ENCODE assay signal across 8 mouse cellular contexts in genomic region chr4:155065970-155066833, GRCm38 (mm10). TPM values are rescaled to one million over a fixed set of nuclear protein-coding genes. Genes with fewer than 3 reads are reported as not detected.
DNase-seq lines count a peak whose midpoint lies in the region; ATAC-seq and TF ChIP-seq lines count a peak whose summit lies in the region.

No protein-coding gene starts in this region.

- H3K9me3 ChIP-seq in erythroblast, embryonic 14.5 days (ENCODE audit: control insufficient read depth, low read length), result no peaks in the 10 kb centered on the region
- no peaks in the 10 kb centered on the region for H3K9me3 ChIP-seq in heart, embryonic 12.5 days (replicated peaks)
- no peaks in the 10 kb centered on the region for H3K9me3 ChIP-seq in kidney, postnatal 0 days (replicated peaks; ENCODE audit: low read length)
- H3K9me3 ChIP-seq in liver, embryonic 11.5 days (ENCODE audit: control insufficient read depth, low read length), result no peaks in the 10 kb centered on the region
- H3K9me3 ChIP-seq in stomach, embryonic 14.5 days (ENCODE audit: control insufficient read depth, low read depth, low read length), result no peaks in the 10 kb centered on the region

- peak overlapping the region; percentile 45 for H3K9ac ChIP-seq in heart, embryonic 12.5 days
- H3K9ac ChIP-seq in kidney, postnatal 0 days (ENCODE audit: low read depth, low read length), result 0 out of 2 replicates have a peak overlapping the region, but pooled peaks have one; percentile 3
- peak overlapping the region; percentile 61 for H3K9ac ChIP-seq in liver, embryonic 11.5 days (ENCODE audit: low read depth, low read length)
- H3K9ac ChIP-seq in stomach, embryonic 14.5 days (replicated peaks; ENCODE audit: low read depth, low read length), result no peak overlapping the region

- peak overlapping the region; percentile 78 for H3K4me2 ChIP-seq in heart, embryonic 12.5 days
- peak overlapping the region; percentile 90 for H3K4me2 ChIP-seq in kidney, postnatal 0 days (ENCODE audit: low read length)
- peak overlapping the region; percentile 89 for H3K4me2 ChIP-seq in liver, embryonic 11.5 days
- H3K4me2 ChIP-seq in stomach, embryonic 14.5 days (replicated peaks; ENCODE audit: low read depth, low read length), result peak overlapping the region; percentile 81

- DNase-seq in CD4-positive helper T cell, adult 2 months (ENCODE audit: low read depth, low spot score), result peak; percentile 81
- peak; percentile 97 for DNase-seq in brain, embryonic 14.5 days (ENCODE audit: low read depth)
- DNase-seq in kidney, postnatal 0 days (ENCODE audit: low spot score), result peak; percentile 93
- DNase-seq in liver, embryonic 11.5 days (ENCODE audit: low spot score), result peak; percentile 79
- DNase-seq in naive thymus-derived CD4-positive, alpha-beta T cell, adult 2 months (ENCODE audit: low read depth), result peak; percentile 92

- peaks cover 8% of the 10 kb centered on the region for H3K27me3 ChIP-seq in erythroblast, embryonic 14.5 days (ENCODE audit: control insufficient read depth)
- H3K27me3 ChIP-seq in heart, embryonic 12.5 days (replicated peaks), result no peaks in the 10 kb centered on the region
- no peaks in the 10 kb centered on the region for H3K27me3 ChIP-seq in kidney, postnatal 0 days (ENCODE audit: insufficient read depth, low read length)
- no peaks in the 10 kb centered on the region for H3K27me3 ChIP-seq in liver, embryonic 11.5 days (replicated peaks; ENCODE audit: control insufficient read depth, insufficient read depth, low read length)
- H3K27me3 ChIP-seq in stomach, embryonic 14.5 days (ENCODE audit: control insufficient read depth, insufficient read depth, low read length), result no peaks in the 10 kb centered on the region

- peaks cover 34% of the 10 kb centered on the region for H3K36me3 ChIP-seq in erythroblast, embryonic 14.5 days (ENCODE audit: control insufficient read depth)
- peaks cover 30% of the 10 kb centered on the region for H3K36me3 ChIP-seq in heart, embryonic 12.5 days
- peaks cover 15% of the 10 kb centered on the region for H3K36me3 ChIP-seq in kidney, postnatal 0 days (ENCODE audit: insufficient read depth, low read length)
- peaks cover 12% of the 10 kb centered on the region for H3K36me3 ChIP-seq in liver, embryonic 11.5 days (ENCODE audit: control insufficient read depth, insufficient read depth, low read length)
- peaks cover 33% of the 10 kb centered on the region for H3K36me3 ChIP-seq in stomach, embryonic 14.5 days (ENCODE audit: control insufficient read depth, insufficient read depth, low read length)

- no peak for TF ChIP-seq POLR2A in brain, embryonic 14.5 days (IDR thresholded peaks at IDR 0.05; ENCODE audit: borderline replicate concordance, extremely low read depth, insufficient read depth, insufficient read length, poor library complexity, severe bottlenecking)

- peaks cover 46% of the 10 kb centered on the region for H3K4me1 ChIP-seq in erythroblast, embryonic 14.5 days (ENCODE audit: control insufficient read depth)
- peaks cover 19% of the 10 kb centered on the region for H3K4me1 ChIP-seq in heart, embryonic 12.5 days (replicated peaks)
- H3K4me1 ChIP-seq in kidney, postnatal 0 days (replicated peaks; ENCODE audit: insufficient read depth, low read length), result peaks cover 9% of the 10 kb centered on the region
- H3K4me1 ChIP-seq in liver, embryonic 11.5 days (replicated peaks; ENCODE audit: control insufficient read depth, insufficient read depth, low read length), result peaks cover 14% of the 10 kb centered on the region
- H3K4me1 ChIP-seq in stomach, embryonic 14.5 days (ENCODE audit: control insufficient read depth, insufficient read depth, low read length), result peaks cover 7% of the 10 kb centered on the region

- peak; percentile 86 for TF ChIP-seq CTCF in brain, embryonic 14.5 days (IDR thresholded peaks at IDR 0.05; ENCODE audit: borderline replicate concordance, extremely low read depth, insufficient read depth, insufficient read length)
- peak; percentile 93 for TF ChIP-seq CTCF in kidney, postnatal 0 days (IDR thresholded peaks at IDR 0.05; ENCODE audit: low read depth)

- 5% methylated on average over 15 of the region's 15 CpGs for WGBS in heart, embryonic 12.5 days
- 4% methylated on average over 15 of the region's 15 CpGs for WGBS in kidney, postnatal 0 days
- WGBS in liver, embryonic 11.5 days, result 4% methylated on average over 15 of the region's 15 CpGs
- WGBS in stomach, embryonic 14.5 days, result 4% methylated on average over 15 of the region's 15 CpGs

- peak overlapping the region; percentile 69 for H3K4me3 ChIP-seq in erythroblast, embryonic 14.5 days (replicated peaks)
- peak overlapping the region; percentile 68 for H3K4me3 ChIP-seq in heart, embryonic 12.5 days
- peak overlapping the region; percentile 64 for H3K4me3 ChIP-seq in kidney, postnatal 0 days (replicated peaks; ENCODE audit: low read depth, low read length)
- peak overlapping the region; percentile 80 for H3K4me3 ChIP-seq in liver, embryonic 11.5 days (ENCODE audit: low read depth, low read length)
- peak overlapping the region; percentile 52 for H3K4me3 ChIP-seq in stomach, embryonic 14.5 days (ENCODE audit: low read depth, low read length)

- peak; percentile 25; the same call in 1 of the 2 replicates for ATAC-seq in heart, embryonic 12.5 days (ENCODE audit: insufficient number of reproducible peaks, low FRiP score)
- ATAC-seq in kidney, postnatal 0 days (replicated peaks; ENCODE audit: low FRiP score, low read depth), result peak; percentile 53
- ATAC-seq in liver, embryonic 11.5 days (replicated peaks; ENCODE audit: low FRiP score), result peak; percentile 61
- ATAC-seq in stomach, embryonic 14.5 days (ENCODE audit: insufficient number of reproducible peaks, insufficient read depth, low FRiP score, low read depth), result peak; percentile 20

- H3K27ac ChIP-seq in heart, embryonic 12.5 days (ENCODE audit: poor library complexity, severe bottlenecking), result peak overlapping the region; percentile 43; the same call in 1 of the 2 replicates
- peak overlapping the region; percentile 67 for H3K27ac ChIP-seq in kidney, postnatal 0 days
- H3K27ac ChIP-seq in liver, embryonic 11.5 days (ENCODE audit: low read depth, low read length), result peak overlapping the region; percentile 64
- peak overlapping the region; percentile 49; the same call in 1 of the 2 replicates for H3K27ac ChIP-seq in stomach, embryonic 14.5 days (ENCODE audit: low read length)

RNA-seq across cellular contexts. Expression of gene Pex10, which starts 0.6 kb away (rescaled TPM):
- polyA plus RNA-seq in brain, embryonic 14.5 days (2012; rRNA removed), result 19.2 and 27.0 TPM in 2 replicates
- 0.84 and 0.97 TPM in 2 replicates for polyA plus RNA-seq in erythroblast, embryonic 14.5 days (2012)
- polyA plus RNA-seq in heart, embryonic 12.5 days (2016; fragmentation: Nextera tagmentation; extraction: Ambion mirVana), result 15.3 and 15.9 TPM in 2 replicates
- 18.3 and 19.7 TPM in 2 replicates for polyA plus RNA-seq in kidney, postnatal 0 days (2015; fragmentation: Nextera tagmentation; extraction: Ambion mirVana)
- 7.2 and 9.0 TPM in 2 replicates for polyA plus RNA-seq in liver, embryonic 11.5 days (2014; fragmentation: Nextera tagmentation; extraction: Ambion mirVana)
- 6.5 and 6.7 TPM in 2 replicates for polyA plus RNA-seq in stomach, embryonic 14.5 days (2014; fragmentation: Nextera tagmentation; extraction: Ambion mirVana)

RNA-seq across cellular contexts. Expression of gene Plch2, which starts 9.6 kb away (rescaled TPM):
- 33.7 and 37.6 TPM in 2 replicates for polyA plus RNA-seq in brain, embryonic 14.5 days (2012; rRNA removed)
- not detected in 2 replicates for polyA plus RNA-seq in erythroblast, embryonic 14.5 days (2012)
- 0.09 and 0.38 TPM in 2 replicates for polyA plus RNA-seq in heart, embryonic 12.5 days (2016; fragmentation: Nextera tagmentation; extraction: Ambion mirVana)
- 2.1 and 2.3 TPM in 2 replicates for polyA plus RNA-seq in kidney, postnatal 0 days (2015; fragmentation: Nextera tagmentation; extraction: Ambion mirVana)
- polyA plus RNA-seq in liver, embryonic 11.5 days (2014; fragmentation: Nextera tagmentation; extraction: Ambion mirVana), result 0.12 and 0.43 TPM in 2 replicates
- 25.1 and 25.9 TPM in 2 replicates for polyA plus RNA-seq in stomach, embryonic 14.5 days (2014; fragmentation: Nextera tagmentation; extraction: Ambion mirVana)

RNA-seq across cellular contexts. Expression of gene Rer1, which starts 20.0 kb away (rescaled TPM):
- 84.0 and 95.7 TPM in 2 replicates for polyA plus RNA-seq in brain, embryonic 14.5 days (2012; rRNA removed)
- 3.1 and 3.5 TPM in 2 replicates for polyA plus RNA-seq in erythroblast, embryonic 14.5 days (2012)
- polyA plus RNA-seq in heart, embryonic 12.5 days (2016; fragmentation: Nextera tagmentation; extraction: Ambion mirVana), result 136 and 144 TPM in 2 replicates
- polyA plus RNA-seq in kidney, postnatal 0 days (2015; fragmentation: Nextera tagmentation; extraction: Ambion mirVana), result 194 and 205 TPM in 2 replicates
- polyA plus RNA-seq in liver, embryonic 11.5 days (2014; fragmentation: Nextera tagmentation; extraction: Ambion mirVana), result 163 and 168 TPM in 2 replicates
- 174 and 183 TPM in 2 replicates for polyA plus RNA-seq in stomach, embryonic 14.5 days (2014; fragmentation: Nextera tagmentation; extraction: Ambion mirVana)

RNA-seq across cellular contexts. Expression of gene Morn1, which starts 20.2 kb away (rescaled TPM):
- 8.0 and 12.6 TPM in 2 replicates for polyA plus RNA-seq in brain, embryonic 14.5 days (2012; rRNA removed)
- polyA plus RNA-seq in erythroblast, embryonic 14.5 days (2012), result 0.21 and 0.22 TPM in 2 replicates
- 3.1 and 3.9 TPM in 2 replicates for polyA plus RNA-seq in heart, embryonic 12.5 days (2016; fragmentation: Nextera tagmentation; extraction: Ambion mirVana)
- 7.0 and 7.6 TPM in 2 replicates for polyA plus RNA-seq in kidney, postnatal 0 days (2015; fragmentation: Nextera tagmentation; extraction: Ambion mirVana)
- polyA plus RNA-seq in liver, embryonic 11.5 days (2014; fragmentation: Nextera tagmentation; extraction: Ambion mirVana), result 3.4 and 3.5 TPM in 2 replicates
- 4.1 and 4.8 TPM in 2 replicates for polyA plus RNA-seq in stomach, embryonic 14.5 days (2014; fragmentation: Nextera tagmentation; extraction: Ambion mirVana)

Comparison
In these comparisons a context has a peak if more than half of its experiments do, and no peak if none do; other contexts are left out.
1. Peak in every context shown above with its lines: DNase-seq, ATAC-seq, H3K4me3 ChIP-seq and H3K27ac ChIP-seq.
2. RNA of gene Rer1, which starts 20.0 kb away (polyA plus RNA-seq): 194 to 205 TPM in kidney, postnatal 0 days, 174 to 183 TPM in stomach, embryonic 14.5 days, 163 to 168 TPM in liver, embryonic 11.5 days, 136 to 144 TPM in heart, embryonic 12.5 days and 84.0 to 95.7 TPM in brain, embryonic 14.5 days; 3.1 to 3.5 TPM in erythroblast, embryonic 14.5 days; every median in the first group is over 10 times any median in the second.